Mouse (Mus musculus) thymus, adult 2 months (tissue): ENCODE data around the gene Gm7942. TPM values are rescaled to one million over a fixed set of nuclear protein-coding genes. Genes with fewer than 3 reads are reported as not detected.
"Not testable (repeated sequence)": the region's sequence is repeated elsewhere in the genome, so short reads cannot be mapped to it uniquely, and the experiment has no call there.

Experiments
- DNase-seq: peaks from one replicate; pipeline ENCODE4 v3.0.0; 2021
- H3K27ac ChIP-seq: fragments of 200-500 bp; 2 replicates; pipeline ENCODE4 v1.5.1; 2012; ENCODE audit warnings: low read length, control low read depth; ENCODE audit not compliant: control insufficient read depth, insufficient read depth
- H3K27me3 ChIP-seq: fragments of 200-500 bp; 2 replicates; pipeline ENCODE4 v1.6.1; 2012; ENCODE audit warnings: mild to moderate bottlenecking, low read length, moderate library complexity, mixed read lengths; ENCODE audit not compliant: control insufficient read depth, insufficient read depth
- H3K36me3 ChIP-seq: fragments of 200-500 bp; 2 replicates; pipeline ENCODE4 v1.6.1; 2012; ENCODE audit warnings: mild to moderate bottlenecking, low read length, moderate library complexity; ENCODE audit not compliant: control insufficient read depth, insufficient read depth
- H3K4me1 ChIP-seq: fragments of 200-500 bp; replicated peaks from 2 replicates; pipeline ENCODE4 v1.6.1; 2012; ENCODE audit warnings: low read length; ENCODE audit not compliant: control insufficient read depth, insufficient read depth
- H3K4me3 ChIP-seq: fragments of 200-500 bp; 2 replicates; pipeline ENCODE4 v1.5.1; 2012; ENCODE audit warnings: mild to moderate bottlenecking, low read length, control low read depth, moderate library complexity; ENCODE audit not compliant: control insufficient read depth, insufficient read depth
- WGBS: fragments of 180-500 bp; shearing (Covaris S2); methylation state at CpG from one replicate; pipeline ENCODE4 v1.1.7; 2018; 5-methylcytosine and 5-hydroxymethylcytosine counted together
- polyA plus RNA-seq: library from polyadenylated mRNA; depleted of rRNA; stranded (reverse); fragments of >200 nt; gene quantifications from 2 replicates; pipeline ENCODE4 v1.2.3, GENCODE M21; 2012; rRNA removed

Gene Gm7942
- not detected in 2 replicates for polyA plus RNA-seq

GRCm38 (mm10) chr5:95106638-95107037 lies at the start of gene Gm7942:
TSS of gene Gm7942 (plus strand) at chr5:95106938.
- not testable (repeated sequence) for H3K27me3 ChIP-seq, H3K4me1 ChIP-seq, DNase-seq, H3K36me3 ChIP-seq, H3K4me3 ChIP-seq, H3K27ac ChIP-seq
- WGBS = no CpG with 5 or more reads among the region's 3 CpGs

Other genes with a start within 250 kb of the Gm7942 start
- not detected in 2 replicates for gene Gm3183, start 241.5 kb upstream of the Gm7942 start, polyA plus RNA-seq
- gene Gm6367, start 118.3 kb upstream of the Gm7942 start, polyA plus RNA-seq = not detected in 2 replicates
- gene Gm16513, start 75.7 kb downstream of the Gm7942 start, polyA plus RNA-seq = not detected in 2 replicates
- not detected in 2 replicates for gene Gm10424, start 165.8 kb downstream of the Gm7942 start, polyA plus RNA-seq
- gene Gm3259, start 199.0 kb downstream of the Gm7942 start, polyA plus RNA-seq = not detected in 2 replicates